Mouse (Mus musculus) embryonic facial prominence, embryonic 10.5 days (tissue): Measurements from ENCODE around the gene Zbtb40. TPM values are rescaled to one million over a fixed set of nuclear protein-coding genes. Genes with fewer than 3 reads are reported as not detected.

Experiments
- DNase-seq: peaks from one replicate; pipeline ENCODE4 v3.0.0-alpha.2; 2017; ENCODE audit warnings: low spot score
- H3K27ac ChIP-seq: fragments of 300-500 bp; sonication (generic); replicated peaks from 2 replicates; pipeline ENCODE4 v1.5.1; 2016; ENCODE audit warnings: mild to moderate bottlenecking
- H3K27me3 ChIP-seq: fragments of 300-500 bp; sonication (generic); replicated peaks from 2 replicates; pipeline ENCODE4 v1.6.1; 2016; ENCODE audit warnings: low read depth, mild to moderate bottlenecking; ENCODE audit not compliant: poor library complexity, severe bottlenecking
- H3K36me3 ChIP-seq: fragments of 300-500 bp; sonication (generic); replicated peaks from 2 replicates; pipeline ENCODE4 v1.6.1; 2016; ENCODE audit warnings: mild to moderate bottlenecking, moderate library complexity
- H3K4me1 ChIP-seq: fragments of 300-500 bp; sonication (generic); 2 replicates; pipeline ENCODE4 v1.6.1; 2016
- H3K4me3 ChIP-seq: fragments of 300-500 bp; sonication (generic); 2 replicates; pipeline ENCODE4 v1.5.1; 2016; ENCODE audit warnings: mild to moderate bottlenecking, moderate library complexity
- H3K9me3 ChIP-seq: fragments of 300-500 bp; sonication (generic); 2 replicates; pipeline ENCODE4 v1.6.1; 2016; ENCODE audit warnings: mild to moderate bottlenecking
- WGBS: fragments of 180-500 bp; shearing (Covaris S2); methylation state at CpG from one replicate; pipeline ENCODE4 v1.1.7; 2016; 5-methylcytosine and 5-hydroxymethylcytosine counted together
- polyA plus RNA-seq: library from polyadenylated mRNA; unstranded; fragments of >200 nt; fragmentation: Nextera tagmentation; extraction: Ambion mirVana; gene quantifications from 2 replicates; pipeline ENCODE4 v1.2.1, GENCODE M21; 2016

Zbtb40 gene
- polyA plus RNA-seq, 1 experiment from 2014 or later = 6.5 TPM

DNA sequence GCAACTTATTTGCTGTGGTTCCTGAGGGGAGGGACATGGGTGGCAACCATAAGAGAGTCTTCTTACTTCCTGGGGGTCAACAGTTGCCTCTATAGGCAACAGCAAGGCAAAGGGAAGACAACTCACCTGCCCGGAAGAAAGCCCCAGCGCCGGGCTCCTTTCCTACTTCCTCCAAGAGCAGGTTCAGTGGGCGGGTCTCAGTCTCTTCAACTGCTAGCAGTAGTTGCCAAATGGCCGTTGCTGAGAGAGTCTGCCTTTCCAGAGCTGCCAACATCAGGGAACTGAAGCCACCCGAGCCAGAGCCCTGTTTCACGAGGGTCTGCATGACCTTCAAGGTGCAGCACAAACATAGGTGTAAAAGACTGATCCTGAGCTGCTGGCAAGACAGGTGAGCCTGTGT is 50.2 kb downstream of the Zbtb40 start:
- Histone ChIP-seq H3K27me3 (no peaks in the 10 kb centered on the region), H3K27ac (no peak overlapping the region), H3K9me3 (no peaks in the 10 kb centered on the region), H3K4me3 (no peak overlapping the region), H3K36me3 (peaks cover 77% of the 10 kb centered on the region), H3K4me1 (peaks cover 4% of the 10 kb centered on the region)
- WGBS = 88% methylated on average over 7 of the region's 7 CpGs
- no peak for DNase-seq

DNA sequence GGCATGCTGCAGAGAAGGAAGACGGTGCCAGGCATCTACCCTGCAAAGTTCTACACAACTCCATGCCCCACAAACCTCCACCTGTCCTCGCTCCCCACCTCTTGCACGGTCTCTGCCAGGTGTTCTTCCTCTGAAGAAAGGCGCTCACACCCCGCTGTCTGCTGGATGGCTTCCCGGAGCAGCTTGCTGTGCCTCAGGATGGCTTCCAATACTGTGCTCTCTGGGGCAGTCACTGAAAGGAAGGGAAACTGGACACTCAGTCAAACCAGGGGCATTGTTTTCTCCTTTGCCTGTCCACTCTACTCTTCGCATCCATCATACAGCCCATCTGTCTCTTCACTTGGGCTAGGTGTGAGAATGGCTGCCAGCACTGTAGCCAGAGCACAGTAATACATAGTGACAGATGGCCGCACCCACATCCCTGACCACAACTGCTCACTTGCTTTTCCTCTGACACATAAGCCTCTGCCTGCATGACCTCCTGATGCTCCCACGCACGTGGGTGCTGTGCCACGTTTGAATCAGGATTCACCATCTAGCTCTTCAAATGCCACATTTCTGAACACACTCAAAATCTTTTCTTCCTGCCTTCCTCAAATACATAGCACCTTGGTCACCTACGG is 50.8 kb downstream of the Zbtb40 start:
- WGBS = 92% methylated on average over 12 of the region's 12 CpGs
- DNase-seq = no peak
- H3K27me3 ChIP-seq = no peaks in the 10 kb centered on the region
- H3K4me3 ChIP-seq = no peak overlapping the region
- no peaks in the 10 kb centered on the region for H3K9me3 ChIP-seq
- peaks cover 83% of the 10 kb centered on the region for H3K36me3 ChIP-seq
- H3K27ac ChIP-seq = no peak overlapping the region
- H3K4me1 ChIP-seq = peaks cover 4% of the 10 kb centered on the region

DNA sequence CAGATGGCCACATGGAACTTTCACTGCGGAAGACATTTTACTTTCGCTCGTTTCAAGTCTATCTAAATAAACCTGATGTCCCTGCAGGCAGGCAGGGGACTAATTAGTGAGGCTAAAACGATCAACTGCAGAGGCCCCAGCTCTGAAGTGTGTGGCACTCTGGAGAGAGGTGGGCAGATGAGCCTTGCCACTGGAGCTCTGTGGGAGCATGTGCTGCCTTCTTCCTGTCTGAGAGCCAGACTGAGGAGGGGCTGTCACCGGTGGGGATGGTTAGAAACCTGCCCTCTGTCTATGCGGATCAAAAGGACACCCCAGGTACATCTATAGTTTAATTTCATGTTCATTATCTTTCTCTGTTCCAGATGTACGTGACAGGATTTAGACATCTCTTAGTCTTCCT is 51.7 kb downstream of the Zbtb40 start:
- WGBS = 76% methylated on average over 7 of the region's 7 CpGs
- Histone ChIP-seq H3K27me3 (no peaks in the 10 kb centered on the region), H3K9me3 (no peaks in the 10 kb centered on the region), H3K4me1 (peaks cover 4% of the 10 kb centered on the region), H3K27ac (no peak overlapping the region), H3K36me3 (peaks cover 92% of the 10 kb centered on the region), H3K4me3 (no peak overlapping the region)
- no peak for DNase-seq

DNA sequence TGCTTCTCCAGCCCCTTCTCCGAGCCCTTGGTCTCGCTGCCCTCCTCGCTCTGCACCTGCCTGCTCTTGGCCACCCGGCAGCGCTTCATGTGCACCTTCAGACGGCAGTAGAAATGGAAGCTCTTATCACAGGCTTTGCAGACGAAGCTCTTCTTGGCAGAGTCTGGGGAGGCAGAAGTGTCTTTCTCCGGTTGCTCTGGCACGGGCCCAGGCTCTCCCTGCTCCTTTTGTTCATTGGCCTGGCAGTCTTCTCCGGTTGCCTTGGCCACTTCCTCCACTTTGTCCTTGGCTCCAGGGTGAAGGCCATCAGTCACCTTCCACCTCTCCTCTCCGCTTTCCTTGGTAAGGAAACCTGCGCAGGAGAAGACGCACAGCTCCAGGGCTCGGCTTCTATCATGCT is 53.2 kb downstream of the Zbtb40 start:
- 92% methylated on average over 14 of the region's 14 CpGs for WGBS
- Histone ChIP-seq H3K9me3 (no peaks in the 10 kb centered on the region), H3K4me3 (no peak overlapping the region), H3K36me3 (peaks cover 92% of the 10 kb centered on the region), H3K4me1 (peaks cover 4% of the 10 kb centered on the region), H3K27me3 (no peaks in the 10 kb centered on the region), H3K27ac (no peak overlapping the region)
- DNase-seq = no peak

DNA sequence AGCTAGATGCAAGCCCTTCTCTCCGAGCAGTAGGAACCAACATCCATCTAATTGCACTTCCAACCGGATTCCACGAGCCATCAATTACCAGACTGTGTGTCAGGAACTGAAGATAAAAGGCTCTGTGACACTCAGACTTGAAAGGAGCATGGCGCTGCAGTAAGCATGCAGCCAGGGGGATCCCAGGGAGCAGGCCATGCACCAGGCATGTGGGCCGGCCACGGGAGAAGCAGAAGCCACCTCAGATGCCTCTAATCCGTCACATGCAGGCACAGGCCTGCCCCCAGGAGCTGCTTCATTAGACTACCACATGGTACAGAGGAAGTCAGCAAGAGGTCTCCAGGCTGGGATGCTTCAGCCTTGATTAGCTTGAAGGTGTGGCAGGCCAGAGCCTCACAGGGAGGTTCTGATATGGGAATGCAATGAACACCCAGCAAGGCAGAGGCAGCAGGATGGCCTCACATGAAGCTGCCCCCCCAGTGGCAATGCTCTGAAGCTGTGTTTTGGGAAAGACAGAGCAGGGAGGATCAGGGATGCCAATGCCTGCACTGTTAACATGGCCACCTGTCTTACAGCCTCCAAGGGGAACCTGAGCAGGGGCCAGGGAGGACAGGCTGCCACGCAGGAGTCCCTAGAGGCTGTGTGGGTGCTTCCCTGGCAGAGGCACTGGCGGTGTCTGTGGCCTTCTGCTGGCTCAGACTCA is 66.5 kb downstream of the Zbtb40 start:
- Histone ChIP-seq H3K9me3 (no peaks in the 10 kb centered on the region), H3K4me3 (no peak overlapping the region), H3K27me3 (peaks cover 36% of the 10 kb centered on the region), H3K27ac (no peak overlapping the region), H3K4me1 (peaks cover 19% of the 10 kb centered on the region), H3K36me3 (peaks cover 42% of the 10 kb centered on the region)
- DNase-seq = no peak
- WGBS = 64% methylated on average over 9 of the region's 9 CpGs

DNA sequence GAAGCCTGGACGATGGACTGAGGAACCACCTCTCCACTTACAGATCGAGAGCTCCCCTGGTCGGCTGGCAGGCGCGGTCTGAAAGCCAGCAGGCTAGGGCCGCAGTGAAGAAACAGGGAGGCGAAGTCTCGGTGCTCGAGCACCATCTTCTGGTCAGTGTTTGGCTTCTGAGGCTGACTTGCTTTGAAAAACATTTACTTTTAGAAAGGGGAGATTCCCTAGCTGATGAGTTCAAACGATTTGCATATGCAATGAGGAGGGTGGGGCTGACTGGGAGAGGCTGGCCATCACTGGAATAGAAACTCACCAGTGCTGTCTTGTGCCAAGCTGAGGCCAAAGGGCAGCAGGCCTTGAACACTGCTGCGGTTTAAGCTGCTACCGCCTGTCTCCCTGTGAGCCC is 67.3 kb downstream of the Zbtb40 start:
- WGBS = 8% methylated on average over 12 of the region's 12 CpGs
- Histone ChIP-seq H3K36me3 (peaks cover 34% of the 10 kb centered on the region), H3K9me3 (no peaks in the 10 kb centered on the region), H3K4me3 (no peak overlapping the region), H3K4me1 (peaks cover 19% of the 10 kb centered on the region), H3K27ac (no peak overlapping the region), H3K27me3 (peaks cover 42% of the 10 kb centered on the region)
- peak; percentile 70 for DNase-seq

DNA sequence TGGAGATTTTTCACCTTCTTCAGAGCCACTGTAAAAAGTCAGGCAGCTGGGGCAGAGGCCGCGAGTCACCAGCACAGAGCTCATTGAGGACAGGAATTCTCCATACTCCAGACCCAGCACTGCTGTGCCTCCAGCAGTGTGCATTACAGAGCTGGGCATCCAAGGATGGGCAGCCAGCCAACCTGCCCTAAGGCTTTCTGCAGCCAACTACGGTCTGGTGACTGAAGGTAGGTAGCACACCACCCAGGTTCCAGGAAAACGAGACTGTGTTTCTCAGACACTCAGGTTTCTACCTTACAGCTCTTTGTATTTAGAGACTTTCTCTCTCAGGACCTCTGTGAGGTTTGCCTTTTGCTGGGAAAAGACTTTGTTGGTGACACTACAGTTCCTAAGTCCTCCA is 67.7 kb downstream of the Zbtb40 start:
- DNase-seq = no peak
- H3K36me3 ChIP-seq = peaks cover 30% of the 10 kb centered on the region
- peaks cover 19% of the 10 kb centered on the region for H3K4me1 ChIP-seq
- H3K9me3 ChIP-seq = no peaks in the 10 kb centered on the region
- WGBS = 76% methylated on average over 4 of the region's 4 CpGs
- H3K27me3 ChIP-seq = peaks cover 46% of the 10 kb centered on the region
- H3K4me3 ChIP-seq = no peak overlapping the region
- H3K27ac ChIP-seq = no peak overlapping the region

DNA sequence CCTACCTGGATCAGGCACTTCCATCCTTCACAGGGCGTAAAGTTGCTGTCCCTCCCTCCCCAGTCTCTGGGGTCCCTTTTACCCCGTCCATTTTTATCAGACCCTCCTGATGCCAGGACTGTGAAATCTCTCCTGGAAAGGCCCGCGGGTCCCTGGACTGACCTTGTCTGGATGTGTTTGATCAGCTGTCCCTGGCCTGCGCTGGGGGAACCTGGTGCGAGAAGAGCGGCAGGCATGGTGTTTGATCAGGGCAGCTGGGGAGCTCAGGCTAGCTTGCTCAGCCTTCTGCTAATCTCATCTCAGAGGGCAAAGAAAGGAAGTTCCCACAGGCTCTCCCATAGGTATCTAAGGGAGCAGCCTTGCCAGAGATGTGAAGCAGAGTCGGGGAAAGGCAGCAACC is 71.4 kb downstream of the Zbtb40 start:
- WGBS = 65% methylated on average over 8 of the region's 8 CpGs
- no peak overlapping the region for H3K4me3 ChIP-seq
- peaks cover 65% of the 10 kb centered on the region for H3K27me3 ChIP-seq
- peaks cover 1% of the 10 kb centered on the region; the same call in 1 of the 2 replicates for H3K36me3 ChIP-seq
- H3K4me1 ChIP-seq = peaks cover 15% of the 10 kb centered on the region
- DNase-seq = no peak
- H3K27ac ChIP-seq = no peak overlapping the region; the same call in 1 of the 2 replicates
- no peaks in the 10 kb centered on the region for H3K9me3 ChIP-seq

DNA sequence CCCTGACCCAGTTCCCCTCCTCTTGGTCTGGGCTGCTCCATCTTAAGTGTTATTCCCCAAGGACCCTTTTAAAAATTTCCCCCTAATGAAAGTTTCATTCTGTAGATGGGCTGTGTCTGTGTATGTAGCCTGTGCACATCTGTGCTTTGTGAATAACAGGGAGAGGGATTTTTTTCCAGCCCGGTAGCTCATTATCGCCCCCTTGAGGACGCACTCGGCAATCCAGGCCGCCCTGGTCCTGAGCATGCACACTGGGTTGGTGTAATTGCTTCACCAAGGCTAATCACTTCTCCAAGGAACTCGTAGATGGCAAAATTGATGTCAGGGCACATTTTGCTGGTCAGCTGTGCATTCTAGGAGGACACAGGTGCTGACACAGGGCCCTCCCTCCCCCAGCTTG is 77.7 kb downstream of the Zbtb40 start:
- no peaks in the 10 kb centered on the region for H3K36me3 ChIP-seq
- H3K9me3 ChIP-seq = no peaks in the 10 kb centered on the region
- no peak overlapping the region for H3K4me3 ChIP-seq
- no peak overlapping the region for H3K27ac ChIP-seq
- H3K27me3 ChIP-seq = peaks cover 86% of the 10 kb centered on the region
- WGBS = 8% methylated on average over 6 of the region's 6 CpGs
- H3K4me1 ChIP-seq = peaks cover 48% of the 10 kb centered on the region
- peak; percentile 75 for DNase-seq

DNA sequence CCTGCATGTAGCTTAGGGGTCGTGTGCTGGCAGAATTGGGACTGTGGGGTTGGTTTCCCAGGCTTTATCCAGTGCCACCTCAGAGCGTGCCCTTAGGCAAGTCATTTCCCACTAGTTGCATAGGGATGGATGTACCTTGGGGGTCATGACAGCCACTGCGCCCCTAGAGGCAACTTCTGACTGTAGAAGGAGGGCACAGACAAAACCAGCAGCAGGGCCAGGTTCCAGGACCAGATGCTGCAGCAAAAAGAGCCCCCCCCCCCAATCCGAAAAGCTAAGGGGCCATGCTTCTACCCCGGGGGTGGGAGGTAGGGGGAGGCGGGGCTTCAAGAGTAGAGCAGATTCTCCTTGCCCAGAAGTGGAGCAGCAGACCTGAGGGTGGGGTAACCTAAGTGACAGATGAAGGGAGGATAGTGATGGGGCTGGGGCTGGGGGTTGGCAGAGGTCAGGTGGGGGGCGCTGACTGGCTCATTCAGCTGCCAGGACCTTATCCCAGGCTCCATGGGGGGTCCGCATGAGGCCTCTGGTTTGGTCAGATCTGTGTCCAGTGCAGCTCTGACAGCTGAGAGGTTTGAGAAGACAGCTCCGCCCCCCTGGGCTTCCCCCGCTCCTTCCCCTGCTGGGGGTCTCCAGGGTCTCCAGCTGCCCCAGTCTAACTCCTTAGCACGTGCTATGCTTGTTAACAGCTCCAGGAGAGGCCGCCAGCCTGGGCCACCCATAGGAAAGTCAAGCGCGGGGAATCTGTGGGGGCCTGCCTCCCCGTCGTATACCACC is 78.9 kb downstream of the Zbtb40 start:
- 44% methylated on average over 16 of the region's 16 CpGs for WGBS
- H3K9me3 ChIP-seq = no peaks in the 10 kb centered on the region
- DNase-seq = no peak
- H3K36me3 ChIP-seq = no peaks in the 10 kb centered on the region
- peaks cover 60% of the 10 kb centered on the region for H3K4me1 ChIP-seq
- H3K4me3 ChIP-seq = no peak overlapping the region
- H3K27me3 ChIP-seq = peaks cover 88% of the 10 kb centered on the region
- no peak overlapping the region for H3K27ac ChIP-seq

DNA sequence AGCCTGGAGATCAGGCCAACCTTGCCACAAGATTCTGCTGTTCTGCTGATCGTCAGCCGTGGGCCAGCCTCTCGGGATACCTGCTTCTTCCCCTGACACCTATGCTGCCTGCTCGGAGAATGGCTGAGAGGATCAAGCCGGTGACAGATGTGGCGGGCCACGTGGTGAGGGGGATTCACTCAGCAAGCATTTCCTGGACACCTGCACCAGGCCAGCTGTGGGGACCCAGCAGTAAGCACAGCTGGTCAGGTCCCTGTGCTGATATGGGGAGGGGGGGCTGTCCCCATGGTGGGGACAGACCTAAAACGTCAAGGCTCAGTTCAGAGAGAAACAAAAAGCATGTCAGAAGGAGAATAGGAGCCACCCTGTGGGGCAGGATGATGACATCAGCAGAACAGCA is 79.5 kb downstream of the Zbtb40 start:
- Histone ChIP-seq H3K9me3 (no peaks in the 10 kb centered on the region), H3K27ac (no peak overlapping the region), H3K27me3 (peaks cover 90% of the 10 kb centered on the region), H3K36me3 (no peaks in the 10 kb centered on the region), H3K4me3 (no peak overlapping the region), H3K4me1 (peaks cover 64% of the 10 kb centered on the region)
- WGBS = 59% methylated on average over 8 of the region's 8 CpGs
- no peak for DNase-seq

DNA sequence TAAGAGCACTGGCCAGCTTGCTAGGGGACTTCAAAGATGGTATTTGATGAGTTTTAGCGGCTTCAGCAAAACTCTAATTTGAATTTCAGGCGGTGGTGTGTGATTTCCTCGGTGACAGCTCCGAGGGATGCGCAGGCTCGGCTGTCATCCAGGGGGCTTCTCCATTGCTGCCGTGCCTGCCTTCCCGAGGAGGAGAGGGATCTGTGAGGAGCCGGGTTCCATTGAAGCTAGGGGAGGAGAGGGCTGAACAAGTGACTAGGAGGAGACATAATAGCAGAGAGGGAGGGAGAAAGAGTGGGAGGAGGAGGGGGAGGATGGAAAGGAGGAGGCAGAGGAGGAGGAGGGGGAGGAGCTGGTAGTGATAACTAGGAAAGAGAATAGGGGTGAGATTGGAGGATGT is 81.1 kb downstream of the Zbtb40 start:
- peaks cover 98% of the 10 kb centered on the region for H3K27me3 ChIP-seq
- H3K36me3 ChIP-seq = no peaks in the 10 kb centered on the region
- peaks cover 70% of the 10 kb centered on the region for H3K4me1 ChIP-seq
- no peaks in the 10 kb centered on the region for H3K9me3 ChIP-seq
- DNase-seq = no peak
- H3K27ac ChIP-seq = no peak overlapping the region
- H3K4me3 ChIP-seq = no peak overlapping the region
- 45% methylated on average over 9 of the region's 9 CpGs for WGBS
